Mouse (Mus musculus) G1E (cell line): Measurements from ENCODE around the gene Map2k7.

Experiments used
- CTCF ChIP-seq: IDR thresholded peaks from 2 replicates; pipeline ENCODE4 v1.5.1; 2012; ENCODE audit warnings: low read depth, low read length, inconsistent platforms, mixed read lengths
- GATA1 ChIP-seq: IDR thresholded peaks from 2 replicates; pipeline ENCODE4 v1.6.1; 2012; ENCODE audit warnings: borderline replicate concordance, low read length, inconsistent platforms, mixed read lengths
- GATA2 ChIP-seq: IDR thresholded peaks from 2 replicates; pipeline ENCODE4 v1.6.1; 2012; ENCODE audit warnings: low read depth, low read length, inconsistent platforms, borderline replicate concordance

- TF ChIP-seq CTCF (peak; percentile 81), GATA1 (no peak), GATA2 (no peak)
Measured at GRCm38 (mm10) chr8:4192807-4193587, 45.5 kb upstream of the Map2k7 start.
